ENCODE assay signal across 15 mouse cellular contexts in the genomic region with DNA sequence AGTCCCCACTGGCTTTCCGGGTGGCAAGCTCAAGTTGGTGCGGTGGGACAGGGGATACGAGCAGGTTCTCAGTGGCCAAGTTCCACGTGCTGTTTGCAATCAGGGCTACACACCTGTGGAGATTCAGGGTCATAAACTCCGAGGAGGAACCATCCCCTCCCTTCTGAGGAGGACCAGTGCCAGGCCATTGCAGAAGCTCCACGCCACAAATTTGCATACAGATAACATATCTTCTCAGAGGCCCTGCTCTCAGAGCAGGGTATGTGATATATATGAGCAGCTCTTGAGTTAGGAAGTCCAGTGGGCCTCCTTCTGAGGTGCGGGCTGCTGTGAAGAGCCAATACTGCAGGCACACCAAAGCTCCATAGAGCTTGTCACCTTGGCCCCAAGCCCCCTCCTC.
"Had no signal": no experiment of that assay in that cellular context is flagged by ENCODE, and none has a peak within 500 bp of the region (broad histone marks: within the 10 kb centered on the region; RNA-seq: fewer than 3 reads in every experiment).

No protein-coding gene starts in this region.

- H3K4me3 ChIP-seq: limb, embryonic 13.5 days; liver, embryonic 12.5 days; midbrain, embryonic 13.5 days had no signal

- H3K9me3 ChIP-seq: limb, embryonic 13.5 days; liver, embryonic 12.5 days; midbrain, embryonic 13.5 days had no signal

- H3K27ac ChIP-seq: kidney, postnatal 0 days; limb, embryonic 13.5 days; liver, embryonic 12.5 days; midbrain, embryonic 13.5 days had no signal

- DNase-seq: kidney, adult 9 months; kidney, postnatal 36 days; layer of hippocampus, adult 9-11 months; layer of hippocampus, postnatal 36 days; lung, embryonic 14.5 days; lung, postnatal 10 days; lung, postnatal 4 days; right cerebral cortex, adult 18-20 months; right cerebral cortex, postnatal 25 days; thymus, adult 2 months; thymus, postnatal 25 days had no signal

- H3K4me2 ChIP-seq: limb, embryonic 13.5 days; liver, embryonic 12.5 days; lung, embryonic 14.5 days; midbrain, embryonic 13.5 days had no signal

- H3K9ac ChIP-seq: limb, embryonic 13.5 days; liver, embryonic 12.5 days; lung, embryonic 14.5 days; midbrain, embryonic 13.5 days had no signal

- H3K36me3 ChIP-seq: limb, embryonic 13.5 days; liver, embryonic 12.5 days; midbrain, embryonic 13.5 days had no signal

- H3K4me1 ChIP-seq: limb, embryonic 13.5 days; liver, embryonic 12.5 days; midbrain, embryonic 13.5 days had no signal

- ATAC-seq: liver, embryonic 12.5 days; midbrain, embryonic 13.5 days had no signal
